Mouse (Mus musculus) heart, postnatal 0 days (tissue): ENCODE results near the gene Foxc2.

Source experiments
- CTCF ChIP-seq: IDR thresholded peaks from 2 replicates; pipeline ENCODE4 v1.5.1; 2016; ENCODE audit warnings: antibody characterized with exemption, control low read depth, low read depth
- EP300 ChIP-seq: IDR thresholded peaks from 2 replicates; pipeline ENCODE4 v1.6.1; 2016; ENCODE audit warnings: antibody characterized with exemption, low read depth

GRCm38 (mm10) chr8:121079944-121080343 lies 36.0 kb upstream of the Foxc2 start:
- TF ChIP-seq CTCF = no peak
- TF ChIP-seq EP300 = no peak
